Mouse (Mus musculus) embryonic facial prominence, embryonic 12.5 days (tissue): ENCODE data around the gene Chd4. TPM values are rescaled to one million over a fixed set of nuclear protein-coding genes. Genes with fewer than 3 reads are reported as not detected.
A peak's percentile ranks its signal among the peaks of the same experiment; 100 is the strongest.
"Not testable (repeated sequence)": the region's sequence is repeated elsewhere in the genome, so short reads cannot be mapped to it uniquely, and the experiment has no call there.

Experiments used
- ATAC-seq: fragments of 200-750 bp; cut with Nextera tagmentation; 2 replicates; pipeline ENCODE4 v1.8.0; 2017; ENCODE audit not compliant: insufficient number of reproducible peaks, insufficient read depth, low FRiP score, low TSS enrichment
- H3K27ac ChIP-seq: fragments of 300-500 bp; sonication (generic); 2 replicates; pipeline ENCODE4 v1.5.1; 2016; ENCODE audit warnings: mild to moderate bottlenecking
- H3K27me3 ChIP-seq: fragments of 300-500 bp; sonication (generic); 2 replicates; pipeline ENCODE4 v1.6.1; 2016; ENCODE audit warnings: mild to moderate bottlenecking, moderate library complexity
- H3K36me3 ChIP-seq: fragments of 300-500 bp; sonication (generic); 2 replicates; pipeline ENCODE4 v1.6.1; 2016; ENCODE audit warnings: mild to moderate bottlenecking
- H3K4me1 ChIP-seq: fragments of 300-500 bp; sonication (generic); 2 replicates; pipeline ENCODE4 v1.6.1; 2016
- H3K4me2 ChIP-seq: fragments of 300-500 bp; sonication (generic); replicated peaks from 2 replicates; pipeline ENCODE4 v1.6.1; 2016; ENCODE audit warnings: mild to moderate bottlenecking, moderate library complexity
- H3K4me3 ChIP-seq: fragments of 300-500 bp; sonication (generic); 2 replicates; pipeline ENCODE4 v1.5.1; 2016; ENCODE audit warnings: mild to moderate bottlenecking
- H3K9ac ChIP-seq: fragments of 300-500 bp; sonication (generic); 2 replicates; pipeline ENCODE4 v1.6.1; 2016; ENCODE audit warnings: mild to moderate bottlenecking, moderate library complexity
- H3K9me3 ChIP-seq: fragments of 300-500 bp; sonication (generic); 2 replicates; pipeline ENCODE4 v1.6.1; 2016; ENCODE audit warnings: mild to moderate bottlenecking, moderate library complexity
- WGBS: fragments of 180-500 bp; shearing (Covaris S2); methylation state at CpG from one replicate; pipeline ENCODE4 v1.1.7; 2016; 5-methylcytosine and 5-hydroxymethylcytosine counted together
- polyA plus RNA-seq: library from polyadenylated mRNA; unstranded; fragments of >200 nt; fragmentation: Nextera tagmentation; extraction: Ambion mirVana; gene quantifications from 2 replicates; pipeline ENCODE4 v1.2.1, GENCODE M21; 2016

The Chd4 gene
- 90.0 and 104 TPM in 2 replicates for polyA plus RNA-seq

DNA sequence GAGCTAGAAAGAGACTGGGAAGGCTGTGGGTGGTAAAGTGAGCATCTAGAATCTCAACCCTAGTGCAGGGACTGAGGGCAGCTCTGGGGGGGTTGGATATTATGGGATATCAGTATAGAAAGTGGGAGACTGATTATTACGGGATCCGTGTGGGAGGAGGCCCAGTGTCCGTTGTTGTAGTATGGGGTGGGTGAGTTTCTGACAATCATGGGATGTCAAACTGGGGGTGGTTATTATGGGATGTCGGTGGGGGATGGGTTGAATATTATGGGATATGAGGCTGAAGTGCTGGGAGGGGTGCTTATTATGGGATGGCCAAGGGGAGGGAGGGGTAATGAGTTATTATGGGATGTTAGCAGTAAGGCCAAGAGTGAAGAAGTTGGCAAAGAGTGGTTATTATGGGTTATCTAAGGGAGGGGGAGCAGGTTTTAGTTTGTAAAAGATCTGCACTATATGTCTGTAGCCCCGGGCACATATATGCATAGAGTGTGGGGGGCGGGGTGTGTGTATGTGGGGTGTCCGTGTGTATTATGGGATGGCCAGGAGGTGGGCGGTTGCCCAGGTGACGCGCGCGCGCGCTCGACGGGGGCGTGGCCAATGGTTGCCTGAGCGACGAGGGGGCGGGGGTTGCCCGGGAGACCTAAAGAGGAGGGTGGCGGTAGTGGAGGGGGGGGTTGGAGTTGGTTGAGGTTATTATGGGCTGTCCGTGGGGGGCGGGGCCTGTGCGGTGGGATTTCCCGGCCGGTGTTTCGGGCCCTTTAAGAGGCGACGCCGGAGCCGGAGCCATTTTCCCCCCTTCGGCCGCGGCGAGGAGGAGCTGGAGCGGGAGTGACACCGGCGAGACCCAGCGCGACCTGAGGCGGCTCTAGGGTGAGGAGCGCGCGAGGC lies at the start of gene Chd4:
Gene Chd4, plus strand, starts transcription at position 591 of the 888 bp plus-strand sequence.
- Histone ChIP-seq H3K36me3 (peaks cover 26% of the 10 kb centered on the region), H3K4me1 (peaks cover 35% of the 10 kb centered on the region), H3K4me2 (peak within 1 kb of the TSS; percentile 88), H3K27me3 (no peaks in the 10 kb centered on the region), H3K9me3 (no peaks in the 10 kb centered on the region), H3K27ac (peak within 1 kb of the TSS; percentile 96), H3K4me3 (peak within 1 kb of the TSS; percentile 100), H3K9ac (peak within 1 kb of the TSS; percentile 97)
- ATAC-seq: peak; percentile 59
- 6% methylated on average over 30 of the region's 45 CpGs for WGBS

DNA sequence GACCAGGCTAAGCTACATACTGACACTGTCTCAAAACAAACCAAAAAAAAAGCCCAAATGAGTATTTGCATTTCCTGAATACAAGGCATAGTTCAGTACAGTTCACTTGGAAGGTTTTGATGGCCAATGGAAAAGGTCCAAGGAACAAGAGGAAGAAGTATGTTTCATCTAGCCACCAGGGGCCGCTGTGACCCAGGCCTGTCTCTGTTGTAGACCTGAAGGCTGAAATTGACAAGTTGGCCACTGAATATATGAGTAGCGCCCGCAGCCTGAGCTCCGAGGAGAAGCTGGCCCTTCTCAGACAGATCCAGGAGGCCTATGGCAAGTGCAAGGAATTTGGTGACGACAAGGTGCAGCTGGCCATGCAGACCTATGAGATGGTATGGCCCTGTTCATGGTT lies 49.1 kb upstream of the Chd4 start:
- no peak; the same call in 1 of the 2 replicates for ATAC-seq
- Histone ChIP-seq H3K36me3 (peaks cover 77% of the 10 kb centered on the region), H3K9ac (no peak overlapping the region), H3K4me2 (no peak overlapping the region), H3K27ac (no peak overlapping the region), H3K27me3 (no peaks in the 10 kb centered on the region), H3K9me3 (no peaks in the 10 kb centered on the region), H3K4me3 (no peak overlapping the region), H3K4me1 (no peaks in the 10 kb centered on the region)
- WGBS: 43% methylated on average over 5 of the region's 5 CpGs

DNA sequence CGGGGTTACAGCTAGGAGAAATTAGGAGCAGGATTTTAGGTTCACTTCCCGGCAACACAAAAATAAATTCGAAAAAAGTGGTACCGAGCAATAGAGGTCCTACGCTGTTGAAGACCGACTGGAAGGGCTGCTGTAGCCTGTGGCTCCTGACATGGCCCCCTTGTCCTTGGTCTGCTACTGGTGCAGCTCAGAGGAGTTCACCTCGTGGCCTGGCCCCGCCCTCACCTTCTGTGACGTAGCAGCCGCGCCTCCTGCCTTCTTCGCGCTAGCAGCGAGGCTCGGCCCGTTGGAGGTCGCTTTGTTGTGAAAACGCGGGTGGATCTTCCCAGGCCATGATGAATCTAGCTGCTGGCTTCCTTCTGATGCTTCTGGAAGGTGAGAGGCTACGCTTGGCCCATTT lies 46.1 kb upstream of the Chd4 start, which contains the start of gene Acrbp:
Gene Acrbp, plus strand, starts transcription at position 12 of the 400 bp plus-strand sequence.
- Histone ChIP-seq H3K36me3 (peaks cover 86% of the 10 kb centered on the region), H3K9me3 (no peaks in the 10 kb centered on the region), H3K4me1 (no peaks in the 10 kb centered on the region), H3K4me2 (no peak within 1 kb of the TSS), H3K27ac (no peak within 1 kb of the TSS), H3K27me3 (no peaks in the 10 kb centered on the region), H3K9ac (no peak within 1 kb of the TSS), H3K4me3 (no peak within 1 kb of the TSS)
- 33% methylated on average over 20 of the region's 20 CpGs for WGBS
- ATAC-seq: no peak

DNA sequence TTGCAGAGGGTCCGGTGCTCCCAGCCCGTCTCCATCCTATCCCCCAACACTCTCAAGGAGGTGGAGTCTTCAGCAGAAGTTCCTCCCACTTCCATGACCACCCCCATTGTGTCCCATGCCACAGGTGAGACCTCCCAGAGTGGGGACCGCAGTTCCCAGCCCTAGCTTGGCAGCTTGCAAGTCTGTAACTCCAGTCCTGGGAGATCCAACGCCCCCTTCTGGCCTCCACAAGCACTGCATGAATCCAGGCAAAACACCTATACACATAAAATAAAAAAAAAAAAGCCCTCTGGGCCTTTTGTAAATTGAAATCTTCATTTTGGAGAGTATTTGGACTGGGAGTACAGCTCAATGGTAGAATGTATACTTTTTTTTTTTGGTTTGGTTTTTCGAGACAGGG lies 44.5 kb upstream of the Chd4 start:
- no peak for ATAC-seq
- H3K4me2 ChIP-seq: no peak overlapping the region

DNA sequence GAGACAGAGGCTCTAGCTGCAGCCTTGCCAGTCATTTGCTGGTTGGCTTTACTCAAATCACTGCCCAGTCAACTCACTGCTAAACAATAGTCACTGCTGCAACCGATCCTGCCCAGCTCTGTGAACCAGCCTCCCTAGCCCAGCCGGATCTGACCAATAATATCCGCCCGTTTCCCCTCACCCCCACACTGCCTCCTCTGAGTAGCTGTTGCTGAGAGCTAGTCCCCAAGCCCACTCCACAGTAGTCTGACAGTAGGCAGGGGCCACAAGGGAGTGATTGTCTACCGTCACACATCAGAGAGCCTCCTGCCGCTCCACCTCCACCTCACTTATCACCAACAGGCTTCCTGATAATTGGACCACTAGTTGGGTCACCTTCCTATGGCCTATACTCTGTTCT lies 34.3 kb upstream of the Chd4 start:
- H3K27me3 ChIP-seq: no peaks in the 10 kb centered on the region
- no peak overlapping the region for H3K4me2 ChIP-seq
- 0 out of 2 replicates have a peak, but pooled peaks have one; percentile 13 for ATAC-seq
- H3K9ac ChIP-seq: 0 out of 2 replicates have a peak overlapping the region, but pooled peaks have one; percentile 0
- H3K9me3 ChIP-seq: no peaks in the 10 kb centered on the region
- WGBS: 23% methylated on average over 6 of the region's 6 CpGs
- no peaks in the 10 kb centered on the region for H3K36me3 ChIP-seq
- H3K27ac ChIP-seq: no peak overlapping the region
- H3K4me3 ChIP-seq: no peak overlapping the region
- H3K4me1 ChIP-seq: peaks cover 6% of the 10 kb centered on the region; the same call in 1 of the 2 replicates

More for the DNA sequence above, 44.5 kb upstream of the Chd4 start:
- Histone ChIP-seq H3K4me3 (no peak overlapping the region), H3K36me3 (peaks cover 79% of the 10 kb centered on the region), H3K9ac (no peak overlapping the region), H3K27me3 (no peaks in the 10 kb centered on the region), H3K27ac (no peak overlapping the region), H3K9me3 (no peaks in the 10 kb centered on the region), H3K4me1 (no peaks in the 10 kb centered on the region)
- 66% methylated on average over 5 of the region's 5 CpGs for WGBS

DNA sequence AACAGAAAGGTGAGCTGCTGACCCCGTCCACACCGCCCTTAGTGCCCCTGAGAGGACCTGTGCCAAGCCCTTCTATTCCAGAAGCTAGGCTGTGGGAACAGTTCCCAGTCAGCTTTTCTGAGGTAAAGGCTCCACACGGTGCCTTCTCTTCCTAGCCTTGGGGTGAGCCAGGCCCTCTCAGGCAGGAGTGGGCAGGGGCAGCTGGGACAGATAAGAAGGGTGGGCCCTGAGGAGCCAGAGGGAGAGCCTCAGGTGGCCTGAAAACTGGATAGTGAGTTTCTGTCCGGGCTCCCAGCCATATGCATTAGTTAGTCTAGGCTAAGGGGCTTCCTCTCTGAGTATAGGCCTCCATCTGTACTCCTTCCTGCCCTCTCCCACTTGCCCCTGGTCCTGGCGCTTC lies 33.3 kb upstream of the Chd4 start:
- 79% methylated on average over 5 of the region's 5 CpGs for WGBS
- H3K27ac ChIP-seq: no peak overlapping the region
- no peaks in the 10 kb centered on the region for H3K9me3 ChIP-seq
- no peak overlapping the region for H3K9ac ChIP-seq
- H3K4me3 ChIP-seq: no peak overlapping the region
- no peak for ATAC-seq
- H3K4me1 ChIP-seq: peaks cover 6% of the 10 kb centered on the region; the same call in 1 of the 2 replicates
- no peak overlapping the region for H3K4me2 ChIP-seq
- no peaks in the 10 kb centered on the region for H3K27me3 ChIP-seq
- no peaks in the 10 kb centered on the region for H3K36me3 ChIP-seq

DNA sequence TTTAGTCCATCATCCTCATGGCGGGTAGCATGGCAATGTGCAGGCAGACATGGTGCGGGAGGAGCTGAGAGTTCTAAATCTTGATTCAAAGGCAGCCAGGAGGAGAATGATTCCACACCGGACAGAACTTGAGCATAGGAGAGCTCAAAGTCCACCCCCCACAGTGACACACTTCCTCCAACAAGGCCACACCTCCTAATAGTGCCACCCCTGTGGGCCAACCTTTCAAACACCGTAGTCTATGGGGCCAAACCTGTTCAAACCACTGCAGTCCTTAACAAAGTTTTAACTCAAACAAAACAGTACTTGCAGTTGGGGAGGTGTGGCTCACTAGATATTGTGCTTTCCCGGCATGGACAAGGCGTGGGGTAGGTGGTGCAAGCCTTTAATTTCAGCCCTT lies 31.9 kb upstream of the Chd4 start:
- no peak overlapping the region for H3K4me3 ChIP-seq
- no peak for ATAC-seq
- no peak overlapping the region for H3K27ac ChIP-seq
- H3K9ac ChIP-seq: no peak overlapping the region
- no peak overlapping the region for H3K4me2 ChIP-seq
- H3K4me1 ChIP-seq: peaks cover 6% of the 10 kb centered on the region; the same call in 1 of the 2 replicates
- H3K9me3 ChIP-seq: no peaks in the 10 kb centered on the region
- H3K27me3 ChIP-seq: no peaks in the 10 kb centered on the region
- 86% methylated on average over 6 of the region's 6 CpGs for WGBS
- no peaks in the 10 kb centered on the region for H3K36me3 ChIP-seq

DNA sequence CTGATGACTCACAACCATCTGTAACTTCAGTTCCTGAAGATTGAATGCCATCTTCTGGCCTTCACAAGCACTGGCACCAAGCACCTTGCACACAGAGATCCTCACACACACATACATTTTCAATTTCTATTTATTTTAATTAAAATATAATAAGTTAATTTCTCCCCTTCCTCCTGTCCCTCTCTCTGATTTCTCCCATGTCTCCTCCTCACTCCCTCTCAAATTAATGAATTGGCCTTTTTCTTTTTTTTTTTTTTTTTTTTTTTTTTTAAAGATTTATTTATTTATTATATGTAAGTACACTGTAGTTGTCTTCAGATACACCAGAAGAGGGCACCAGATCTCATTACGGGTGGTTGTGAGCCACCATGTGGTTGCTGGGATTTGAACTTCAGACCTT lies 30.6 kb upstream of the Chd4 start:
- H3K9me3 ChIP-seq, H3K4me2 ChIP-seq, H3K9ac ChIP-seq, H3K4me1 ChIP-seq, ATAC-seq, H3K36me3 ChIP-seq, H3K4me3 ChIP-seq, H3K27ac ChIP-seq, H3K27me3 ChIP-seq: not testable (repeated sequence)
- 100% methylated on average over 1 of the region's 1 CpGs for WGBS

DNA sequence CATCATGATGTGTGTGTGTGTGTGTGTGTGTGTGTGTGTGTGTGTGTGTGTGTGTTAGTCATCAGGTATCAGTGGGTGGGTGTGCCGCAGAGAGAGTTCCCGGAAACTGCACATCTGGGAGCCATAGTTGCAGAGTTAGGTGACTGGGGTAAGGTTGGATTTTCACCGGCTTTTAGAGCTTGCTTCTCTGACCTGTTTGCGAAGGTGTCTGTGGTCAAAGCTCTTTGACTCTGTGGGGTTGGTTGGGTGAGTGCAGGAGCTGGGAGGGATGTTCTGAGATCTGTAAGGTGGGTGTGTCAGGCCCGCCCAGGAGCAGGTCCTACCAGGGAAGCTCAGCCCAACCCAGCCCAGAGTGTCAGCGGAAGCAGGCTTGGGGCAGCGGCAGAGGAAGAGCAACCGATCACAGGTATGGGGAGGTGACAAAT lies 28.2 kb upstream of the Chd4 start, which contains the start of gene Lpar5:
Gene Lpar5, plus strand, starts transcription at position 350 of the 425 bp plus-strand sequence.
- H3K4me3 ChIP-seq: no peak within 1 kb of the TSS
- H3K9ac ChIP-seq: no peak within 1 kb of the TSS
- H3K4me1 ChIP-seq: peaks cover 4% of the 10 kb centered on the region
- H3K27me3 ChIP-seq: no peaks in the 10 kb centered on the region
- H3K36me3 ChIP-seq: no peaks in the 10 kb centered on the region
- no peak for ATAC-seq
- H3K4me2 ChIP-seq: no peak within 1 kb of the TSS
- WGBS: 59% methylated on average over 8 of the region's 8 CpGs
- 0 out of 2 replicates have a peak within 1 kb of the TSS, but pooled peaks have one; percentile 36 for H3K27ac ChIP-seq
- H3K9me3 ChIP-seq: no peaks in the 10 kb centered on the region

DNA sequence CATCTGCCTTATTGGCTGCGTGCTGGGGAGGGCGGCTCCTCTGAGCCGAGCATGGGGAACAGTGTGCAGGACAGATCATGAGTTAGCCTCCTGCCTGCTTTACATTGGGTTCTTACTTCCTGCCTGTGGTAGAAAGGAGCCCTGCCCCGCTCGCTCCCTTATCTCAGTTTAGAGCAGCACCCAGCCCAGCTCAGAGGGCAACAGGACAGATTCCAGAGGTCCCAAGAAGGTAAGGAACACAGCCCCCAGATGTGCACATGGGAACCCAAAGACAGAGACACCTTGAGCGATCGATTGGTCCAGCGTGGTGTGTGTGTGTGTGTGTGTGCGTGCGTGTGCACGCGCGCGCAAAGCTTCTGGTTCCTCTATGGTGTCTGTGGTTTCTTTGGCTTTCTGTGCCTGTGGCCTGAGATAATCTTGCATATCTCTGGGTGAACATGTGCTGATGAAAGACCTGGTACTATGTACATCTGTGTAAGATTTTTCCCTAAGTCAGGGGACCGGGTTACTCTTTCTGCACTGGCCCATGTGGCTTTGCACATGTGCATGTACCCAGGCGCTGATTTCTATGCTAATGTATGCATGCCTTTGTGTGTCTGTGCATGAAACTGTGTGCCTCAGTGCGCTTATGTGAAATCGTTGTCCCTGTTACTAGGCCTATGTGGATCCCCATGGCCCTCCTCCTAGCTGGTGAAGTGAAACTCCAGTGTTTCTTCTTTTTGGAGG lies 24.4 kb upstream of the Chd4 start:
- Histone ChIP-seq H3K9me3 (no peaks in the 10 kb centered on the region), H3K4me3 (no peak overlapping the region), H3K4me1 (peaks cover 4% of the 10 kb centered on the region), H3K9ac (no peak overlapping the region), H3K4me2 (no peak overlapping the region), H3K27ac (peak overlapping the region; percentile 81), H3K27me3 (no peaks in the 10 kb centered on the region), H3K36me3 (no peaks in the 10 kb centered on the region)
- 0 out of 2 replicates have a peak, but pooled peaks have one; percentile 12 for ATAC-seq
- 84% methylated on average over 18 of the region's 18 CpGs for WGBS

DNA sequence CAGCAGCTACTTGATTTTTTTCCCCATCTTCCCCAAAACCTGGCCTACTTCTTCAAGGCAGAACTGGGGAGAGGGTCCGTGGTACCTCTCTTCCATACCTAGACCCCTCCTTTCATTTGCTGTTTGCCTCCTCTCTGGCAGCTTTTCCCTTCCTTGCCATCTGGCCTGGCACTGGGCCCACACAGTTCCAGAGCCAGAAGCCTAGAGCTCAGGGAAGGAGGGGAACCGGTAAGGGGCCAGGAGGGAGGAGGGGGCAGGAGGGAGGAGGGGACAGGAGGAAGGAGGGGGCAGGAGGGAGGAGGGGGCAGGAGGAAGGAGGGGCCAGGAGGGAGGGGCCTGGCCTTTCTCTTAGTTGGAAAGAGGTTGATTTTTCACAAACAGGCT lies 23.9 kb upstream of the Chd4 start:
- 16% methylated on average over 2 of the region's 2 CpGs for WGBS
- Histone ChIP-seq H3K9me3 (no peaks in the 10 kb centered on the region), H3K4me3 (no peak overlapping the region), H3K9ac (no peak overlapping the region), H3K36me3 (no peaks in the 10 kb centered on the region), H3K4me2 (no peak overlapping the region), H3K27ac (peak overlapping the region; percentile 81), H3K27me3 (no peaks in the 10 kb centered on the region), H3K4me1 (peaks cover 4% of the 10 kb centered on the region)
- no peak for ATAC-seq
